Comparison of ENCODE assay signal across 8 mouse cellular contexts in the genomic region with DNA sequence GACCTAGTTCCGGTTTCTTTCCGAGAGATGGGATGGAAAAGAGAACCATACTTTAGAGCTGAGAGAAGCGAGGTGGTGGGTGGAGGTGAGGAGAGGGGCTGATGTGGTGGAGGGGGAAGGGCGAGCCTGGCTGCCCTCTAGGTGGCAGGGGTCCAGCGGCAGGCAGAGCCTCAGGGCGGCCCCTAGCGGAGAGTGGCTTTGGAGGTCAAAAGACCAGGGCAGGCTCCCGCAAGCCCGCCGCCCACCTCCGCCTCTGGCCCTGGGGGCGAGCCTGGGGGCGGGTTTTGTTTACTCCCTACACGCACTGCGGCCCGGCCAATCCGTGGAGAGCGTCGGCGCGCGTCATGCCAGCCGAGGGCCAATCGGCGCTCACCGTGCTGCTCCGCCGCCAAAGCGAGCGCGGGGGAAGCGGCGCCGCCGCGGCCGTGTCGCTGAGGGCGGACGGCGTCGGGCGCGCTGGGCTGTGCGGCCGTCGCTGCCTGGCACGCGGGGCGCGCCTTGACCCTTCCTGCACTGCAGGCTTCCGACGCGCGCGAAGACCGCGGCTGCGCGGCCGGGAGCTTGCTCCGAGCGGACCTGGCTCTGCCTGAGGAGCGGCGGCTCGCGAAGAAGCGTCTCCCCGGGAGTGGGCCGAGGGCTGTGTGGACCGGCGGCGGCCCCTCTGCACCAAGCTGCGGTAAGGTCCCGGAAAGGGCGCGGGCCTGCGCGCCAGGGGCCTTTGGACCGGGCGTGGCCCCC. TPM values are rescaled to one million over a fixed set of nuclear protein-coding genes. Genes with fewer than 3 reads are reported as not detected.
DNase-seq lines count a peak whose midpoint lies in the region; ATAC-seq lines count a peak whose summit lies in the region.

TSS of gene Tfdp2 (plus strand) at position 391 of the 738 bp plus-strand sequence.

- DNase-seq in CD4-positive, CD25-positive, alpha-beta regulatory T cell, adult 2 months (ENCODE audit: low read depth, low spot score) = peak; percentile 93
- peak; percentile 69 for DNase-seq in fibroblast of lung, adult 2 months (ENCODE audit: low read depth)
- peak; percentile 94 for DNase-seq in kidney, postnatal 14 days
- peak; percentile 86 for DNase-seq in liver, embryonic 13.5 days
- peak; percentile 91 for DNase-seq in neural tube, embryonic 10.5 days (ENCODE audit: extremely low spot score, low spot score)

- peak within 1 kb of the TSS; percentile 94 for H3K4me2 ChIP-seq in heart, embryonic 14.5 days (ENCODE audit: low read length)
- peak within 1 kb of the TSS; percentile 100 for H3K4me2 ChIP-seq in liver, embryonic 13.5 days
- peak within 1 kb of the TSS; percentile 92 for H3K4me2 ChIP-seq in stomach, embryonic 16.5 days (ENCODE audit: low read depth, low read length)

- H3K27me3 ChIP-seq in heart, embryonic 14.5 days (ENCODE audit: control insufficient read depth, insufficient read depth, low read length) = no peaks in the 10 kb centered on the region
- H3K27me3 ChIP-seq in liver, embryonic 13.5 days = no peaks in the 10 kb centered on the region
- no peaks in the 10 kb centered on the region for H3K27me3 ChIP-seq in stomach, embryonic 16.5 days (ENCODE audit: control insufficient read depth, insufficient read depth, low read length)

- no peaks in the 10 kb centered on the region for H3K36me3 ChIP-seq in heart, embryonic 14.5 days (ENCODE audit: control insufficient read depth, insufficient read depth, low read length)
- H3K36me3 ChIP-seq in liver, embryonic 13.5 days = no peaks in the 10 kb centered on the region
- no peaks in the 10 kb centered on the region for H3K36me3 ChIP-seq in stomach, embryonic 16.5 days (ENCODE audit: control insufficient read depth, insufficient read depth, low read length)

- H3K4me1 ChIP-seq in brown adipose tissue, adult 24 weeks (ENCODE audit: control insufficient read depth, insufficient read depth, insufficient read length, low read length) = no peaks in the 10 kb centered on the region
- peaks cover 6 to 20% of the 10 kb centered on the region in 2 experiments for H3K4me1 ChIP-seq in heart, embryonic 14.5 days (ENCODE audit: control insufficient read depth in 2 of 2, insufficient read depth in 2 of 2, low read length in 2 of 2)
- peaks cover 27% of the 10 kb centered on the region for H3K4me1 ChIP-seq in liver, embryonic 13.5 days (replicated peaks)
- H3K4me1 ChIP-seq in stomach, embryonic 16.5 days (ENCODE audit: control insufficient read depth, insufficient read depth, low read length) = peaks cover 15% of the 10 kb centered on the region; the same call in 1 of the 2 replicates

- whole genome bisulfite sequencing in heart, embryonic 14.5 days = under 1% methylated on average over 76 of the region's 81 CpGs
- WGBS in liver, embryonic 13.5 days (ENCODE audit: insufficient replicate concordance) = under 1% methylated on average over 76 of the region's 81 CpGs
- under 1% methylated on average over 77 of the region's 81 CpGs for WGBS in stomach, embryonic 16.5 days

- H3K27ac ChIP-seq in brown adipose tissue, adult 24 weeks (replicated peaks; ENCODE audit: low read depth, low read length) = no peak within 1 kb of the TSS
- peak within 1 kb of the TSS; percentile 83 to 93 for H3K27ac ChIP-seq in heart, embryonic 14.5 days (replicated peaks in 1 of 2; ENCODE audit: control insufficient read depth in 1 of 2, insufficient read depth in 1 of 2, low read depth in 2 of 2, low read length in 2 of 2)
- peak within 1 kb of the TSS; percentile 81 for H3K27ac ChIP-seq in liver, embryonic 13.5 days
- peak within 1 kb of the TSS; percentile 88 for H3K27ac ChIP-seq in stomach, embryonic 16.5 days (ENCODE audit: low read length)

- ATAC-seq in heart, embryonic 14.5 days (ENCODE audit: insufficient number of reproducible peaks, insufficient read depth, low FRiP score, low read depth) = peak; percentile 99
- peak; percentile 98 for ATAC-seq in liver, embryonic 13.5 days (ENCODE audit: low read depth)
- ATAC-seq in stomach, embryonic 16.5 days (ENCODE audit: insufficient read depth, low FRiP score) = peak; percentile 97

- peak within 1 kb of the TSS; percentile 82 for H3K4me3 ChIP-seq in brown adipose tissue, adult 24 weeks (ENCODE audit: insufficient read depth, low read depth, low read length)
- peak within 1 kb of the TSS; percentile 81 to 90 for H3K4me3 ChIP-seq in heart, embryonic 14.5 days (ENCODE audit: control insufficient read depth in 1 of 2, insufficient read depth in 1 of 2, low read depth in 1 of 2, low read length in 2 of 2)
- H3K4me3 ChIP-seq in liver, embryonic 13.5 days (replicated peaks) = peak within 1 kb of the TSS; percentile 78
- peak within 1 kb of the TSS; percentile 87 for H3K4me3 ChIP-seq in stomach, embryonic 16.5 days (replicated peaks; ENCODE audit: low read length)

- H3K9me3 ChIP-seq in heart, embryonic 14.5 days (ENCODE audit: control insufficient read depth, low read length) = no peaks in the 10 kb centered on the region
- no peaks in the 10 kb centered on the region for H3K9me3 ChIP-seq in liver, embryonic 13.5 days (replicated peaks)
- H3K9me3 ChIP-seq in stomach, embryonic 16.5 days (replicated peaks; ENCODE audit: control insufficient read depth, low read length) = no peaks in the 10 kb centered on the region

- H3K9ac ChIP-seq in heart, embryonic 14.5 days (ENCODE audit: low read length) = peak within 1 kb of the TSS; percentile 92
- H3K9ac ChIP-seq in liver, embryonic 13.5 days = peak within 1 kb of the TSS; percentile 81
- H3K9ac ChIP-seq in stomach, embryonic 16.5 days (ENCODE audit: low read length) = peak within 1 kb of the TSS; percentile 78

RNA-seq across cellular contexts. Expression of gene Tfdp2, which starts in this region (rescaled TPM):
- polyA plus RNA-seq in brown adipose tissue, adult 24 weeks (2012; ENCODE audit: insufficient read depth, insufficient read length, missing spikeins) = 20.9 and 23.8 TPM in 2 replicates
- 38.1 and 44.3 TPM in 2 replicates for polyA plus RNA-seq in heart, embryonic 14.5 days (2014; fragmentation: Nextera tagmentation; extraction: Ambion mirVana)
- polyA plus RNA-seq in liver, embryonic 13.5 days (2015; fragmentation: Nextera tagmentation; extraction: Ambion mirVana) = 86.0 and 110 TPM in 2 replicates
- 28.4 and 34.3 TPM in 2 replicates for polyA plus RNA-seq in stomach, embryonic 16.5 days (2015; fragmentation: Nextera tagmentation; extraction: Ambion mirVana)
